ENCODE assay signal across 9 mouse cellular contexts in genomic region chr11:118648369-118648768, GRCm38 (mm10).
A peak's percentile ranks its signal among the peaks of the same experiment; 100 is the strongest.
DNase-seq lines count a peak whose midpoint lies in the region; ATAC-seq lines count a peak whose summit lies in the region.
"Had no signal": no experiment of that assay in that cellular context is flagged by ENCODE, and none has a peak within 500 bp of the region (broad histone marks: within the 10 kb centered on the region; RNA-seq: fewer than 3 reads in every experiment).

No protein-coding gene starts in this region.

- no peaks in the 10 kb centered on the region for H3K4me1 ChIP-seq in forebrain, embryonic 11.5 days (replicated peaks; ENCODE audit: control insufficient read depth, insufficient read depth, low read length)
- peaks cover 12% of the 10 kb centered on the region for H3K4me1 ChIP-seq in forebrain, embryonic 13.5 days
- H3K4me1 ChIP-seq: megakaryocyte, embryonic 14.5 days had no signal

- H3K4me2 ChIP-seq in forebrain, embryonic 11.5 days (ENCODE audit: low read depth, low read length, severe bottlenecking), result no peak overlapping the region
- H3K4me2 ChIP-seq in forebrain, embryonic 13.5 days, result no peak overlapping the region

- intact Hi-C loops in heart, postnatal 36 days (cut with DNase I), result loop anchor here (1.0 kb wide), 1 partner anchor 92 kb away; no protein-coding TSS in a partner anchor

- peak; percentile 63 for DNase-seq in forebrain, embryonic 11.5 days (ENCODE audit: low spot score)
- DNase-seq in right cerebral cortex, adult 2 months (ENCODE audit: low spot score in 2 of 2), result peak; percentile 39
- DNase-seq in right cerebral cortex, adult 18-20 months, result no peak
- DNase-seq in cerebellum, adult 9-11 months, result peak; percentile 89
- peak; percentile 34 to 70 for DNase-seq in heart, postnatal 36 days
- peak; percentile 31 for DNase-seq in mesoderm, embryonic 11.5 days (ENCODE audit: low read depth, low spot score)

- H3K4me3 ChIP-seq in forebrain, embryonic 11.5 days (ENCODE audit: low read depth, low read length), result no peak overlapping the region
- H3K4me3 ChIP-seq in forebrain, embryonic 13.5 days, result no peak overlapping the region
- H3K4me3 ChIP-seq: megakaryocyte, embryonic 14.5 days had no signal

- no peaks in the 10 kb centered on the region for H3K36me3 ChIP-seq in forebrain, embryonic 11.5 days (ENCODE audit: control insufficient read depth, insufficient read depth, low read length)
- no peaks in the 10 kb centered on the region for H3K36me3 ChIP-seq in forebrain, embryonic 13.5 days (ENCODE audit: poor library complexity, severe bottlenecking)

- 18% methylated on average over 5 of the region's 5 CpGs for WGBS in forebrain, embryonic 11.5 days
- 21% methylated on average over 5 of the region's 5 CpGs for WGBS in forebrain, embryonic 13.5 days

- H3K9ac ChIP-seq in forebrain, embryonic 11.5 days (ENCODE audit: low read length), result no peak overlapping the region
- no peak overlapping the region for H3K9ac ChIP-seq in forebrain, embryonic 13.5 days

- ATAC-seq in forebrain, embryonic 11.5 days (replicated peaks; ENCODE audit: low FRiP score), result no peak
- no peak for ATAC-seq in forebrain, embryonic 13.5 days
- no peak for ATAC-seq in inflammation-experienced regulatory T-cells, adult 6 months

- H3K27me3 ChIP-seq in forebrain, embryonic 11.5 days (ENCODE audit: control insufficient read depth, insufficient read depth, low read length), result no peaks in the 10 kb centered on the region
- H3K27me3 ChIP-seq in forebrain, embryonic 13.5 days, result no peaks in the 10 kb centered on the region

- H3K9me3 ChIP-seq in forebrain, embryonic 11.5 days (ENCODE audit: control insufficient read depth, low read length), result no peaks in the 10 kb centered on the region
- H3K9me3 ChIP-seq in forebrain, embryonic 13.5 days (replicated peaks), result no peaks in the 10 kb centered on the region; the same call in 1 of the 2 replicates

- no peak overlapping the region for H3K27ac ChIP-seq in forebrain, embryonic 11.5 days (ENCODE audit: low read depth, low read length)
- no peak overlapping the region for H3K27ac ChIP-seq in forebrain, embryonic 13.5 days
